Mouse (Mus musculus) ES-E14 (cell line): ENCODE results near the gene Abl1. TPM values are rescaled to one million over a fixed set of nuclear protein-coding genes. Genes with fewer than 3 reads are reported as not detected.

Experiments
- DNase-seq: peaks from one replicate; pipeline ENCODE4 v3.0.0-alpha.2; 2013; ENCODE audit warnings: low read depth, low spot score
- H3K27ac ChIP-seq: 2 replicates; pipeline ENCODE4 v1.5.1; 2012; ENCODE audit warnings: low read depth, mild to moderate bottlenecking, low read length, moderate library complexity, mixed read lengths; ENCODE audit not compliant: poor library complexity, insufficient read depth, severe bottlenecking
- H3K36me3 ChIP-seq: 2 replicates; pipeline ENCODE4 v1.6.1; 2012; ENCODE audit warnings: mild to moderate bottlenecking, low read length, moderate library complexity, mixed read lengths; ENCODE audit not compliant: control insufficient read depth, poor library complexity, insufficient read depth, severe bottlenecking
- H3K4me1 ChIP-seq, 2 experiments: fragments of 150-350 bp in 1 of 2; sonication (generic) in 1 of 2; 2 replicates each; pipeline ENCODE4 v1.6.1; 2012; ENCODE audit warnings: low read length in 2 of 2, mild to moderate bottlenecking in 1 of 2, mixed read lengths in 1 of 2; ENCODE audit not compliant: control insufficient read depth in 2 of 2, insufficient read depth in 2 of 2, poor library complexity in 1 of 2
- H3K4me3 ChIP-seq, 2 experiments: fragments of 150-350 bp in 1 of 2; sonication (generic) in 1 of 2; 2 replicates each; pipeline ENCODE4 v1.5.1; 2012; ENCODE audit warnings: low read length in 2 of 2, low read depth in 1 of 2, mild to moderate bottlenecking in 1 of 2, mixed read lengths in 1 of 2; ENCODE audit not compliant: insufficient read depth in 1 of 2, poor library complexity in 1 of 2, severe bottlenecking in 1 of 2
- H3K9ac ChIP-seq: 2 replicates; pipeline ENCODE4 v1.6.1; 2012; ENCODE audit warnings: low read depth, mild to moderate bottlenecking, low read length, mixed read lengths; ENCODE audit not compliant: poor library complexity, insufficient read depth, severe bottlenecking
- H3K9me3 ChIP-seq: fragments of 150-350 bp; sonication (generic); 2 replicates; pipeline ENCODE4 v1.6.1; 2012; ENCODE audit warnings: low read depth, mild to moderate bottlenecking, low read length; ENCODE audit not compliant: control insufficient read depth, insufficient read depth
- CHD2 ChIP-seq: IDR thresholded peaks from 2 replicates; pipeline ENCODE4 v1.6.1; 2014; ENCODE audit warnings: mild to moderate bottlenecking, low read depth, low read length, inconsistent platforms
- HCFC1 ChIP-seq: IDR thresholded peaks from 2 replicates; pipeline ENCODE4 v1.6.1; 2012; ENCODE audit warnings: low read length, inconsistent platforms, borderline replicate concordance; ENCODE audit not compliant: insufficient read depth
- MAFK ChIP-seq: IDR thresholded peaks from 2 replicates; pipeline ENCODE4 v1.6.1; 2014; ENCODE audit warnings: mild to moderate bottlenecking, low read depth, low read length, inconsistent platforms; ENCODE audit not compliant: insufficient read depth
- ZC3H11A ChIP-seq: IDR thresholded peaks from 2 replicates; pipeline ENCODE4 v1.6.1; 2012; ENCODE audit warnings: low read depth, mild to moderate bottlenecking, inconsistent platforms, low read length, borderline replicate concordance
- ZNF384 ChIP-seq: IDR thresholded peaks from 2 replicates; pipeline ENCODE4 v1.6.1; 2012; ENCODE audit warnings: low read depth, low read length, inconsistent platforms
- in situ Hi-C, 2 experiments: fragments of 600-800 bp; cut with MboI; formaldehyde crosslinking; loops; one replicate each; pipeline ENCODE4 v1.15.1; 2025; ENCODE audit warnings: low sequenced_read_pairs in 2 of 2, inconsistent platforms in 1 of 2; ENCODE audit not compliant: unreplicated experiment in 2 of 2
- total RNA-seq: library from RNA; depleted of rRNA; stranded (reverse); fragments of 300-350 nt; gene quantifications from 2 replicates; pipeline ENCODE4 v1.2.3, GENCODE M21; 2012

Abl1 gene
- total RNA-seq, 1 experiment: 41.9 TPM

DNA sequence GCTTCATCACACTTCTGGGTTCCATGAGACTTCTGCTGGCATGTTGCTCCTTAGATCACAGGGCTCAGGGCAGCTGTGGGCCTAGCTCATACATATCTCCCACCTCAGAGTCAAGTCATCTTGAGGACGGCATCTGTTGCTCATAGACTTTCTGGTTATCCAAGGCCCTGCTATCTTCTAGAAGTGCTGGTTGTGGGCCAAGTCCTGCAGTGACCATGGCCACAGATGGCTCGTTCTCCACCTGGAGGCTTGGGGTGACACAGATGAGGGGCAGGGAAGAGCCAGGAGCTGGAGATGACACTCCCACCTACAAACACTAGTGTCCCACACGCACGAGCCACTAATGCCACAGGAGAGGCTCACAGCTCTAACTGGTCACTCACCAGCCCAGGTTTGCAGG is 125.5 kb downstream of the Abl1 start:
- Histone ChIP-seq H3K9ac (no peak overlapping the region), H3K27ac (no peak overlapping the region), H3K4me1 (no peaks in the 10 kb centered on the region), H3K4me3 (no peak overlapping the region), H3K9me3 (no peaks in the 10 kb centered on the region), H3K36me3 (no peaks in the 10 kb centered on the region)
- TF ChIP-seq ZC3H11A: no peak
- no peak for TF ChIP-seq ZNF384
- TF ChIP-seq MAFK: no peak
- no peak for TF ChIP-seq CHD2
- TF ChIP-seq HCFC1: no peak
- in situ Hi-C loops: no loop called here
- no peak for DNase-seq

DNA sequence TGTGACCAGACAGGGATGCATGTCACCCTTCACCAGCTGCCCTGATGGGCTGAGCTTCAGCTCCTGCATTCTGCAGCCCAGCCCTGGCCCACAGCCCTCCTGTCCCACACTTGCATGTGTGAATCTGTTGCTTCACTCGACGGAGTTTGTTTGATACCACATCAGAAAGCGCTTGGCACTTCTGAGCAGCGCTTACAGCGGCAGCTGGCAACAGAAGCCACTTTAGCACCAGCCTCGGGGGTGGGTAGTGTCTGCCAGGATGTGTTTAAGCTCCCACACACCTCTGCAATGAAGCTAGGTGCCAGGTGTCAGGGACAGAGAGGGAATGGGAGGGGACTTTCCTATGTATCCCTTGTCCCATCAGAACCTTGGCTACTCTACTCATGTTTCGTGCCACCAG is 126.5 kb downstream of the Abl1 start:
- Histone ChIP-seq H3K4me1 (no peaks in the 10 kb centered on the region), H3K9ac (no peak overlapping the region), H3K9me3 (no peaks in the 10 kb centered on the region), H3K36me3 (no peaks in the 10 kb centered on the region), H3K4me3 (no peak overlapping the region), H3K27ac (no peak overlapping the region)
- in situ Hi-C loops: no loop called here
- TF ChIP-seq ZNF384 (no peak), ZC3H11A (no peak), MAFK (no peak), CHD2 (no peak), HCFC1 (no peak)
- no peak for DNase-seq

DNA sequence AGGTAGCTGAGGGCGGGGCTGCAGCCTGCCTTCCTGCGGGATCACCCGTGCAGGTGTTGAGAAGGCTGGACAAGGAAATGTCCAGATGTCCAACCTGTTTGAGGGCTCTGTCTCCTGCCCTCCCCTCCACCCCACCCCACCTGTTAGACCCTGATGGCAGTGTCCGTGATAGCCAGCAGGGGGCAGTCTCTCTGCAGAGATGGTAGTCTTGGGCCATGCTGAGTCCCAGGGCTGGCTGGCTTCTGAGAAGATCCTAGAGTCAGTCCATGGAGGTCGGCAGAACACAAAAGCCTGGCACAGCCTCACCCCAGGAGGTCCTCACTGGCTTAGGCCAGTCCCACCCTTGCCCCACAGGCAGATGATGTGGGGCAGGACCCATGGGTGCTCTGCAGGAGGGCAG is 127.2 kb downstream of the Abl1 start:
- Histone ChIP-seq H3K27ac (no peak overlapping the region), H3K4me3 (no peak overlapping the region), H3K9ac (no peak overlapping the region), H3K36me3 (no peaks in the 10 kb centered on the region), H3K9me3 (no peaks in the 10 kb centered on the region), H3K4me1 (no peaks in the 10 kb centered on the region)
- in situ Hi-C loops: no loop called here
- peak; percentile 55 for DNase-seq
- TF ChIP-seq ZNF384 (no peak), ZC3H11A (peak; percentile 65; the same call in 1 of the 2 replicates)

DNA sequence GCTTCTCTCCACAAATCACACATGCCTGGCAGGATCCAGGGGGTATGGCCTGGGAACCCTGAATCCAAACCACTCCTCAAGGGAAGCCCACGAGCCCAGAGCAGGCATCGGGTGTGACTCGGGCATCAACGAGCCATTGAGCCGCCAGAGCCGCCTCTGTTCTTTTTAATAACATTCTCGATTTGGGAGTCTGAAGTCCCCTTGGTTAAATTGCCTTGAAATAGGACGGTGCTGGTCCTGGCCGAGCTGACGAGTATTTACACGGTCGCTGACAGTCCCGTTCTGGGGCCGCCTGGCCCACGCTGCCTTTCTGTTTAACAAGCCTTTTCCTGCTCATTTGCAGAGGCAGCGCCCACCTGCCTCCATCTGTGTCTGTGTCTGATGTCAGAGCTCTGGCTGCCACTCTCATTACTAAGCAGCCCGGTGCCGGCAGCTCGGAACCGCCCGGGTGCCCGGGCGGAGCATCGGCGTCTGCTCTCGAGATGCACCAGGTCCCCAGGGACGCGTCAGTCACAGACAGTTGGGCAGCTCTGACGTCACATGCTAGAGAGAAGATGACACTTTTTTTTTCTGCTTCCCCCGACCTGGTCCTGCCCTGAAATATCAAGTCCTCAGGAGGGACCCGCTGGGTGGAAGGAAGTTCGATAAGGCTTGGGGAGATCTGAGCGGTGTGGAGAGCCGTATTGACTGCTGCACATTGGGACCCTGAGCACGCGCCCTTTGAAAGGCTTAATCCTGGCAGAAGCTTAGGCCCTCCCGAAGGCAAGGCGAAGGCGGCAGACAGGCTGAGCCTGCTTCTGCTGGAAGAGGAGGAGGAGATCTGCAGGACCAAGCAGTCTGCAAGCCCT is 134.6 kb downstream of the Abl1 start:
- Histone ChIP-seq H3K4me1 (peaks cover 0 to 4% of the 10 kb centered on the region in 2 experiments; a peak in 1 of 4 replicates), H3K9ac (no peak overlapping the region), H3K27ac (no peak overlapping the region), H3K9me3 (no peaks in the 10 kb centered on the region), H3K36me3 (no peaks in the 10 kb centered on the region), H3K4me3 (peak overlapping the region; percentile 4 to 15; a peak in 2 of 4 replicates)
- TF ChIP-seq MAFK (no peak), HCFC1 (no peak), CHD2 (no peak), ZC3H11A (no peak), ZNF384 (no peak)
- DNase-seq: no peak
- in situ Hi-C loops: no loop called here
